Mouse (Mus musculus) limb, embryonic 12.5 days (tissue): Measurements from ENCODE around the gene Rab34. TPM values are rescaled to one million over a fixed set of nuclear protein-coding genes. Genes with fewer than 3 reads are reported as not detected.
"Not testable (repeated sequence)": the region's sequence is repeated elsewhere in the genome, so short reads cannot be mapped to it uniquely, and the experiment has no call there.

Source experiments
- ATAC-seq: fragments of 200-750 bp; cut with Nextera tagmentation; 2 replicates; pipeline ENCODE4 v1.8.0; 2017; ENCODE audit warnings: low read depth, moderate TSS enrichment; ENCODE audit not compliant: insufficient number of reproducible peaks, insufficient read depth, low FRiP score, low TSS enrichment
- H3K27ac ChIP-seq: fragments of 300-500 bp; sonication (generic); 2 replicates; pipeline ENCODE4 v1.5.1; 2016; ENCODE audit warnings: mild to moderate bottlenecking, moderate library complexity
- H3K27me3 ChIP-seq: fragments of 300-500 bp; sonication (generic); 2 replicates; pipeline ENCODE4 v1.6.1; 2016; ENCODE audit warnings: mild to moderate bottlenecking, moderate library complexity
- H3K36me3 ChIP-seq: fragments of 300-500 bp; sonication (generic); 2 replicates; pipeline ENCODE4 v1.6.1; 2016; ENCODE audit warnings: mild to moderate bottlenecking, moderate library complexity
- H3K4me1 ChIP-seq: fragments of 300-500 bp; sonication (generic); replicated peaks from 2 replicates; pipeline ENCODE4 v1.6.1; 2016
- H3K4me2 ChIP-seq: fragments of 300-500 bp; sonication (generic); 2 replicates; pipeline ENCODE4 v1.6.1; 2016; ENCODE audit warnings: mild to moderate bottlenecking, moderate library complexity
- H3K4me3 ChIP-seq: fragments of 300-500 bp; sonication (generic); replicated peaks from 2 replicates; pipeline ENCODE4 v1.5.1; 2016; ENCODE audit warnings: mild to moderate bottlenecking
- H3K9ac ChIP-seq: fragments of 300-500 bp; sonication (generic); replicated peaks from 2 replicates; pipeline ENCODE4 v1.6.1; 2016; ENCODE audit warnings: mild to moderate bottlenecking, moderate library complexity
- H3K9me3 ChIP-seq: fragments of 300-500 bp; sonication (generic); 2 replicates; pipeline ENCODE4 v1.6.1; 2016; ENCODE audit warnings: mild to moderate bottlenecking, moderate library complexity
- WGBS: fragments of 180-500 bp; shearing (Covaris S2); methylation state at CpG from one replicate; pipeline ENCODE4 v1.1.7; 2016; 5-methylcytosine and 5-hydroxymethylcytosine counted together
- polyA plus RNA-seq: library from polyadenylated mRNA; unstranded; fragments of >200 nt; fragmentation: Nextera tagmentation; extraction: Ambion mirVana; gene quantifications from 2 replicates; pipeline ENCODE4 v1.2.1, GENCODE M21; 2016

Rab34 gene
- polyA plus RNA-seq, 1 experiment from 2014 or later, result 157 TPM

DNA sequence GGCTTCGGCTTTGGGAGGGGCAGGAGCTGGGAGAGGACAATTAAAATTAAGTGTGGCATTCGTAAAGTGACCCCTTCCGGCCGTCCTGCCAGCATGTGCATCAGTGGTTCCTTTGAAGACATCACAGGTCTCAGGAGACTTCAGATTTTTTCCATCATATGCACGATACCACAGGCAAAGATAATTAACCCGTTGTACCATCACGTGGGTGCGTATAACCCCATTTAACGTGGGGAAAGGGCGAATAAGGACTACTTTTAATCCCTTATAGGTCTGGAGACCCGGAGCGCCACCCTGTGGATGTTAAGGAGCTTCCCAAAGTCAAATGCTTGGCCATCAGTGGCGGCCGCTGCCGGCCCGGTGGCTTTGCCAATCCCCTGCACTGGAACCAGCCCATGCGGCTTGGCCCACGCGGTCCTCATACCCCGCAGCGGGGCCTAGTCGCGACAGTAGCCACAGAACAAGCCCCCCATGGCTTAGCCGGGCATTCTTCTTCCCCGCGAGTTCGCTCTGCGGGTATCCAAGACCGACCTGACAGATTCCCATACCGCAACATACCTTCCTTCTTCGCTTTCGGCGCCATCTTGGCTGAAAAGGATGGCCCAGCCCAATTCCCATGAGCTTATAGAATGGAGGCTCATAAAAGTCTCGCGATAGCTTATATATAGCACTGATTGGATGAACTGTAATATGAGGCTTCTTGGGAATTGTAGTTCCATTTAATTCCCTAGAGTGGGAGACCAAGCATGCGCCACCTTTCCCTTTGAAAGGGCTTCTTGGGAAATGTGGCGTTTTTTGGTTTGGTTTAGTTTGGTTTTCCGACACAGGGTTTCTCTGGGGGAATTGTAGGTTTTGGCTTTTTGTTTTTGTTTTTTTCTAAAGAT, 5.0 kb upstream of the Rab34 start, which contains the start of gene Rpl23a:
TSS of gene Rpl23a (minus strand) at position 624 of the 884 bp plus-strand sequence.
- H3K4me3 ChIP-seq, result peak within 1 kb of the TSS; percentile 88
- ATAC-seq, result peak; percentile 75
- under 1% methylated on average over 38 of the region's 38 CpGs for WGBS
- H3K4me2 ChIP-seq, result peak within 1 kb of the TSS; percentile 72
- H3K27me3 ChIP-seq, result no peaks in the 10 kb centered on the region
- H3K9ac ChIP-seq, result peak within 1 kb of the TSS; percentile 92
- H3K4me1 ChIP-seq, result peaks cover 43% of the 10 kb centered on the region
- no peaks in the 10 kb centered on the region for H3K9me3 ChIP-seq
- peak within 1 kb of the TSS; percentile 92 for H3K27ac ChIP-seq
- peaks cover 30% of the 10 kb centered on the region for H3K36me3 ChIP-seq

DNA sequence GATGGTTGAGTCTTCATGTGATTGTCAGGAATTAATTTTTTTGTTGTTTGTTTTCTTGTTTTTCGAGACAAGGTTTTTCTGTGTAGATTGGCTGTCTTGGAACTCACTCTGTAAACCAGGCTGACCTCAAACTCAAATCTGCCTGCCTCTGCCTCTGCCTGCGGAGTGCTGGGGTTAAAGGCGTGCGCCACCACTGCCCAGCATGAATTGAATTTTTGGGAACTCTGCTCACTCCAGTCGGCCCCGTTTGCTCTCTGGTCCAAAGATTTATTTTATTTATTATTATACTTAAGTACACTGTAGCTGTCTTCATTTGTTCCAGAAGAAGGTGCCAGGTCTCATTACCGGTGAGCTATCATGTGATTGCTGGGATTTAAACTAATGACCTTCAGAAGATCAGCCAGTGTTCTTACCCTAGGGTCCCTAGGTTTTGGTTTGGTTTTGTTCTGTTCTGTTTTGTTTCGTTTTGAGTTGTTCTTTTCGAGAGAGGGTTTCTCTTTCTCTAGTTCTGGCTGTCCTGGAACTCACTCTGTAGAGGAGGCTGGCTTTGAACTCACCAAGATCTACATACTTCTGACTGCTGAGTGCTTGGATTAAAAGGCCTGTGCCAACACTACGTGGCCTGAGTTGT, 4.2 kb upstream of the Rab34 start:
- Histone ChIP-seq H3K4me1 (peaks cover 40% of the 10 kb centered on the region), H3K27ac (peak overlapping the region; percentile 69; the same call in 1 of the 2 replicates), H3K4me3 (peak overlapping the region; percentile 88), H3K27me3 (no peaks in the 10 kb centered on the region), H3K36me3 (peaks cover 30% of the 10 kb centered on the region), H3K4me2 (peak overlapping the region; percentile 48), H3K9ac (no peak overlapping the region), H3K9me3 (no peaks in the 10 kb centered on the region)
- ATAC-seq, result no peak
- 57% methylated on average over 10 of the region's 10 CpGs for WGBS

DNA sequence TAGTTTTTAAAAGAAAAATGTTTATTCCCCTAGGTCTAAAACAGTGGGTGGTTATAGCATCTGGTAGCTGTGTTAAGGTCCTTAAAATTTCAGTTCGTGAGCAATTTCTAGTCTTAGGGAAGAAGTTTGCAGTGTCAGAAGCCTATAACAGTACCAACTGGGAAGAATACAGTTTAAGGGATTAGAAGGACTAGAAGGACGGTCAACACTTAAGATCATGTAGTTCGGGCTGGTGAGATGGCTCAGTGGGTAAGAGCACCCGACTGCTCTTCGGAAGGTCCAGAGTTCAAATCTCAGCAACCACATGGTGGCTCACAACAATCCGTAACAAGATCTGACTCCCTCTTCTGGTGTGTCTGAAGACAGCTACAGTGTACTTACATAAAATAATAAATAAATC, 3.5 kb upstream of the Rab34 start:
- WGBS, result 96% methylated on average over 6 of the region's 6 CpGs

DNA sequence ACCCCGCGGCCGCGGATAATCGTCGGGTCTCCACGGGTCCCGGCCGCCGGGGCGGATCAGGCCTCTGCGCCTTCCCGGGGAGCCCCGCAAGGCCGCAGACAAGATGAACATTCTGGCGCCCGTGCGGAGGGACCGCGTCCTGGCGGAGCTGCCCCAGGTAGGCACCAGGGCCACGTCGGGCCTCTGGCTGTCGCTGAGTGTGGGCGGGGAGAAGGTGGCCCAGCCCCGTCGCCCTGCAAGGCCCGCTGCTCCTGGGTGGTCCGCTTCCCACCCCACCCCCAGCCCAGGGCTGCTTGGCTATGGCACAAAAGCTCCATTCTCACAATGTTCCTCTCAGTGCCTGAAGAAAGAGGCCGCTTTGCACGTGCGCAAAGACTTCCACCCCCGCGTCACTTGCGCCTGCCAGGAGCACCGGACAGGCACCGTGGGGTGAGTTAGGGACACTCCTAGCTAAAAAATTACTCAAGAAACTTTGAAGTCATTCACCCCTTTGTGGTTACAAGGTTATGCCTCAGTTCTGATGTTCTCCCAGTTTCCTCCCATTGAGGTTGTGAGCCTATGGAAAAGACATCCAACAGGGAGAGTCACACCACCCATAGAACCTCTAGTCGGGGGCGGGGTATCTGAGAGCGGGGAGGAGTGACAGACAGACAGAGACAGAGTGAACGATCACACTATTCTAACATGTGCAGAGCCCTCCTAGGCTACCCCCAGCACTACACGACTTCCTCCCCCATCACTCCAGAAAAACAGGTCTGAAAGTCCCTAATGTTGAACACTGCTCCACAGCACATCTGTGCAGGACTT, 1.2 kb downstream of the Rab34 start:
- Histone ChIP-seq H3K4me2 (peak overlapping the region; percentile 63), H3K36me3 (peaks cover 37% of the 10 kb centered on the region), H3K9ac (peak overlapping the region; percentile 96), H3K4me1 (peaks cover 14% of the 10 kb centered on the region), H3K27me3 (no peaks in the 10 kb centered on the region), H3K4me3 (peak overlapping the region; percentile 83), H3K27ac (peak overlapping the region; percentile 100), H3K9me3 (no peaks in the 10 kb centered on the region)
- under 1% methylated on average over 42 of the region's 42 CpGs for WGBS
- ATAC-seq, result peak; percentile 56

More for the DNA sequence above, 3.5 kb upstream of the Rab34 start:
- not testable (repeated sequence) for H3K4me2 ChIP-seq, H3K27me3 ChIP-seq, H3K9ac ChIP-seq, H3K27ac ChIP-seq, ATAC-seq, H3K4me3 ChIP-seq, H3K9me3 ChIP-seq
- Histone ChIP-seq H3K4me1 (peaks cover 35% of the 10 kb centered on the region), H3K36me3 (peaks cover 26% of the 10 kb centered on the region)

DNA sequence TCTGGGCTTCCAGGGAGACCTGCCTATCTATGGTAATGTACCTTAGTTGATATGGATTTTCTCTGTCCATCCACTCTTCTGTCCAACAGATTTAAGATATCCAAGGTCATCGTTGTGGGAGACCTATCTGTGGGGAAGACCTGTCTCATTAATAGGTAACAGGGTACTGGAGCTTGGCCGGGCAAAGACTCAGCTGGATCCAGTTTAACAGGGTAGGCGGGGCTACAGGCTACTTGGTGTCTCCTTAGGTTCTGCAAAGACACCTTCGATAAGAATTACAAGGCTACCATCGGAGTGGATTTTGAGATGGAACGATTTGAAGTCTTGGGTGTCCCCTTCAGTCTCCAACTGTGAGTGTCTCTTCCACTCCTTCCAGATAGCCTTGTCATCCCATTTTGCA, 1.8 kb downstream of the Rab34 start:
- peak overlapping the region; percentile 63 for H3K4me2 ChIP-seq
- H3K9me3 ChIP-seq, result no peaks in the 10 kb centered on the region
- peaks cover 37% of the 10 kb centered on the region for H3K36me3 ChIP-seq
- H3K4me3 ChIP-seq, result peak overlapping the region; percentile 83
- no peaks in the 10 kb centered on the region for H3K27me3 ChIP-seq
- no peak for ATAC-seq
- 51% methylated on average over 6 of the region's 6 CpGs for WGBS
- H3K9ac ChIP-seq, result peak overlapping the region; percentile 96; the same call in 1 of the 2 replicates
- H3K27ac ChIP-seq, result peak overlapping the region; percentile 100
- H3K4me1 ChIP-seq, result peaks cover 20% of the 10 kb centered on the region

DNA sequence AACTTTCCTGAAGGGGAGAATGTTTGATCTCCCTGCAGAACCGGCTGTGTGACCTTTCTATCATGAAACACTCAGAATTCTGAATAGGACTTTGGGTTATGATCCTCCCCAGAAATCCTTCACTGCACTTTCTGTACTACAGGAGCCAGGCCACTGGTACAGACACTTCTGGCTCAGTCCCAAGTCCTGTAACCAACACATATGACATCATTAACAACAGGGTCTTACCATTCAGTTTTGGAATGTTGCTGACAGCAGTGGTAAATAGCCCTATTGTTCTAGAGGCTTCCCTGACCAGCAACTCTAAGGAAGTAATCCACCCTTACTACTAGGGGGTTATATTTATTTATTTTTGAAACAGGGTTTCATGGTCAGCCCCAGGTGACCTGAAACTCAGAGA, 4.9 kb downstream of the Rab34 start, which contains the start of gene Proca1:
TSS of gene Proca1 (plus strand) at position 280 of the 400 bp plus-strand sequence.
- Histone ChIP-seq H3K4me1 (peaks cover 20% of the 10 kb centered on the region), H3K27me3 (no peaks in the 10 kb centered on the region), H3K27ac (peak within 1 kb of the TSS; percentile 53; the same call in 1 of the 2 replicates), H3K4me3 (peak within 1 kb of the TSS; percentile 46), H3K9ac (0 out of 2 replicates have a peak within 1 kb of the TSS, but pooled peaks have one; percentile 18), H3K9me3 (no peaks in the 10 kb centered on the region), H3K4me2 (peak within 1 kb of the TSS; percentile 57), H3K36me3 (peaks cover 37% of the 10 kb centered on the region)
- 89% methylated on average over 1 of the region's 1 CpGs for WGBS
- ATAC-seq, result no peak

DNA sequence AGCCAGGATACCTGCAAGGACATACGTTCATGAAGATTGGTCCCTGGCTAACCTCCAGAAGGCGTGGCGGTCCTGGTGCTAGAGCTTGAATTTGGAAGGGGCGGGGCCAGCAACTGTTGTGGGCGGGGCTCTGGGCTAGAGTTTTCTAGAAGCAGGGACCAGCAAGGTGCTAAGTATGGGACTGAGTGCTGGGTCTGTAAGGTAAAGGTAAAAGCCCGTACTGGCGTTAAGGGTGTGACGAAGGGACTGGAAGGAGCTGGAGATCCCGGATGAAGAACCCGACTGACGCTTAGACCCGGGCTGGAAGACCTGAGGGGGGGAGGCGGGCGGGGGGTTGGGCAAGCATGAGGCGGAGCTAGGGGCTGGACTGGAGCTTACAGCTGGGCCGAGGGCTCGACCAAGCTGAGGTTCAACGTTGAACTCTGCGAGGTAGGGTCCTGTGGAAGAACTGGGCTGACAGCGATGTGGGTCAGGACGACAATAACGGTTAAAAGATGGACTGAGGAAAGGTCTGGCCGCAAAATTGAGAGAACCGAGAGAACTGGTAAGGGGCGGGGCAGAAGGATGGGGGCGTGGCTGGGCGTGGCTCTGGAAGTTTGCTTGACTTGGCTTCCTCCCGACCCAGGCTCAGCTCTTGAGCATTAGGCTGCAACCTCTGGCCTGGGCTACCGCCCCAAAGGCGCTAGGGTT, 6.3 kb downstream of the Rab34 start:
- Histone ChIP-seq H3K4me1 (peaks cover 20% of the 10 kb centered on the region), H3K9me3 (no peaks in the 10 kb centered on the region), H3K9ac (peak overlapping the region; percentile 18; the same call in 1 of the 2 replicates), H3K36me3 (peaks cover 37% of the 10 kb centered on the region), H3K4me2 (peak overlapping the region; percentile 57), H3K4me3 (peak overlapping the region; percentile 46), H3K27ac (peak overlapping the region; percentile 53), H3K27me3 (no peaks in the 10 kb centered on the region)
- ATAC-seq, result 0 out of 2 replicates have a peak, but pooled peaks have one; percentile 40
- 4% methylated on average over 30 of the region's 30 CpGs for WGBS

DNA sequence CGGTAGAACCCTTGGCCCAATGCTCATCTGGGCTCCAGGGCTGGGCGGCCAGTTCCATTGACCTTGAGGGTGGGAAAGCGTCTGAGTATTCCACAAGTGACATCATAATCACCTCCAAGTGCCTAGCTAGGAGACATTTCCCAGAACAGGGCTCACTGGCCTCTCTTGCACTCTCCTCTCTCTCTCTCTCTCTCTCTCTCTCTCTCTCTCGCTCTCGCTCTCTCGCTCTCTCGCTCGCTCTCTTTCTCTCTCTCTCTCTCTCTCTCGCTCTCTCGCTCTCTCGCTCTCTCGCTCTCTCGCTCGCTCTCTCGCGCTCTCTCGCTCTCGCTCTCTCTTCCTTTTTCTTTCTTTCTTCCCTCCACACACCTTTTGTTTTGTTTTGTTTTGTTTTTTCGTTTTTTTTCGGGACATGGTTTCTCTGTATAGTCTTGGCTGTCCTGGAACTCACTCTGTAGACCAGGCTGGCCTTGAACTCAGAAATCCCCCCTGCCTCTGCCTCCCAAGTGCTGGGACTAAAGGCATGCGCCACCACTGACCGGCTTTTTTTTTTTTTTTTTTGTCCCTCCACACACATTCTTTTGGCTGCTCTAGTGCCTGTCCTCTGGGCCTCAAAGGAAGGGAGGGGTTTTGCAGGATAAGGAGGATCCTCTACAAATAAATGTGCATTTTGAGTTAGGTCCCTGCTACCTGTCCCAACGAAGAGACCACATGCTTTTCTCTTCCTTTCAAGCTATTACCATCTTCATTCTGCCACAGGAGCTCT, 7.1 kb downstream of the Rab34 start:
- 63% methylated on average over 23 of the region's 23 CpGs for WGBS
- no peaks in the 10 kb centered on the region for H3K27me3 ChIP-seq
- H3K9ac ChIP-seq, result peak overlapping the region; percentile 18; the same call in 1 of the 2 replicates
- peak overlapping the region; percentile 57 for H3K4me2 ChIP-seq
- no peak for ATAC-seq
- peaks cover 34% of the 10 kb centered on the region for H3K36me3 ChIP-seq
- H3K4me3 ChIP-seq, result peak overlapping the region; percentile 46
- H3K4me1 ChIP-seq, result peaks cover 13% of the 10 kb centered on the region
- H3K27ac ChIP-seq, result peak overlapping the region; percentile 53; the same call in 1 of the 2 replicates
- H3K9me3 ChIP-seq, result no peaks in the 10 kb centered on the region

DNA sequence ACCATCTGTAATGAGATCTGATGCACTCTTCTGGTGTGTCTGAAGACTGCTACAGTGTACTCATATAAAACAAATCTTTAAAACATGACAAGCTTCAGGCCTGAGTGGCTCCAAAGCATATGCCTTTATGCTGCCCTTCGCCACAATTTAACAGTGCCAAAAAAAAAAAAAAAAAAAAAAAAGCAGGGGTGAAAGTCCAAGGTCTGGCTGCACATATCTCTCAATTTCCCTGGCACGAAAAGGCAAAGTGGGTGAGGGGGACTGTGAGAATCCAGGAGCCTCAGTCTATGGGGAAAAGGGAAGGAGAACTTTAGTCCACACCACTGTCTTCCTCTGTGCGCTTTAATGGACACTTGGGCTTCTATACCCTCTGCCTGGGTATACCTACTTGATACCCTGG, 14.1 kb downstream of the Rab34 start:
- Histone ChIP-seq H3K27ac (no peak overlapping the region), H3K4me2 (no peak overlapping the region), H3K4me3 (no peak overlapping the region), H3K4me1 (no peaks in the 10 kb centered on the region), H3K27me3 (no peaks in the 10 kb centered on the region), H3K9ac (no peak overlapping the region), H3K36me3 (peaks cover 44% of the 10 kb centered on the region), H3K9me3 (no peaks in the 10 kb centered on the region)
- 85% methylated on average over 3 of the region's 3 CpGs for whole genome bisulfite sequencing
- ATAC-seq, result no peak

DNA sequence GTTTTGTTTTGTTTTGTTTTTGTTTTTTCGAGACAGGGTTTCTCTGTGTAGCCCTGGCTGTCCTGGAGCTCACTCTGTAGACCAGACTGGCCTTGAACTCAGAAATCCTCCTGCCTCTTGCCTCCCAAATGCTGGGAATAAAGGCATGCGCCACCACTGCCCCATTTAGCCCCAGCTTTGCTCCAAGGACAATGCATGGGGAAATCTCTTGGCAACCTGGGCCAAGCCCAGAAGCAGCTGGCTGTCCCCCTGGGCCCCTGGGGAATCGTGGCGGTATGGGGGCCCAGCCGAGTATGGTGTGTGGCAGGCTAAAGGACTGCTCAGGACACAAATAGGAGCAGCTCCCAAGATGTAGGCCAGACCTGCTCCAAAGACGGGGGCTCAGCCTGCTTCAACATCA, 16.1 kb downstream of the Rab34 start:
- no peaks in the 10 kb centered on the region for H3K9me3 ChIP-seq
- no peak overlapping the region for H3K9ac ChIP-seq
- 89% methylated on average over 6 of the region's 6 CpGs for WGBS
- H3K4me2 ChIP-seq, result no peak overlapping the region
- no peaks in the 10 kb centered on the region for H3K27me3 ChIP-seq
- peaks cover 64% of the 10 kb centered on the region for H3K36me3 ChIP-seq
- H3K4me1 ChIP-seq, result no peaks in the 10 kb centered on the region
- H3K27ac ChIP-seq, result no peak overlapping the region
- H3K4me3 ChIP-seq, result no peak overlapping the region
- no peak for ATAC-seq
